Mouse (Mus musculus) intestine, embryonic 15.5 days (tissue): ENCODE measurements around the gene Vsig10. TPM values are rescaled to one million over a fixed set of nuclear protein-coding genes. Genes with fewer than 3 reads are reported as not detected.

ENCODE experiments used
- ATAC-seq: fragments of 200-750 bp; cut with Nextera tagmentation; 2 replicates; pipeline ENCODE4 v1.8.0; 2017; ENCODE audit warnings: moderate TSS enrichment, moderate library complexity
- H3K27ac ChIP-seq: fragments of 300-500 bp; sonication (generic); 2 replicates; pipeline ENCODE4 v1.5.1; 2015; ENCODE audit warnings: mild to moderate bottlenecking, inconsistent platforms
- H3K27me3 ChIP-seq: fragments of 300-500 bp; sonication (generic); replicated peaks from 2 replicates; pipeline ENCODE4 v1.6.1; 2015; ENCODE audit warnings: inconsistent platforms
- H3K36me3 ChIP-seq: fragments of 300-500 bp; sonication (generic); 2 replicates; pipeline ENCODE4 v1.6.1; 2015; ENCODE audit warnings: inconsistent platforms
- H3K4me1 ChIP-seq: fragments of 300-500 bp; sonication (generic); replicated peaks from 2 replicates; pipeline ENCODE4 v1.6.1; 2015; ENCODE audit warnings: inconsistent platforms
- H3K4me2 ChIP-seq: fragments of 300-500 bp; sonication (generic); replicated peaks from 2 replicates; pipeline ENCODE4 v1.6.1; 2015; ENCODE audit warnings: mild to moderate bottlenecking, inconsistent platforms
- H3K4me3 ChIP-seq: fragments of 300-500 bp; sonication (generic); replicated peaks from 2 replicates; pipeline ENCODE4 v1.5.1; 2015; ENCODE audit warnings: inconsistent platforms
- H3K9ac ChIP-seq: fragments of 300-500 bp; sonication (generic); 2 replicates; pipeline ENCODE4 v1.6.1; 2015; ENCODE audit warnings: inconsistent platforms
- H3K9me3 ChIP-seq: fragments of 300-500 bp; sonication (generic); 2 replicates; pipeline ENCODE4 v1.6.1; 2016; ENCODE audit warnings: inconsistent platforms
- WGBS: fragments of 180-500 bp; shearing (Covaris S2); methylation state at CpG from one replicate; pipeline ENCODE4 v1.1.7; 2015; 5-methylcytosine and 5-hydroxymethylcytosine counted together
- polyA plus RNA-seq: library from polyadenylated mRNA; unstranded; fragments of >200 nt; fragmentation: Nextera tagmentation; extraction: Ambion mirVana; gene quantifications from 2 replicates; pipeline ENCODE4 v1.2.1, GENCODE M21; 2015

Gene Vsig10
- polyA plus RNA-seq, 1 experiment from 2014 or later = 14.1 TPM

DNA sequence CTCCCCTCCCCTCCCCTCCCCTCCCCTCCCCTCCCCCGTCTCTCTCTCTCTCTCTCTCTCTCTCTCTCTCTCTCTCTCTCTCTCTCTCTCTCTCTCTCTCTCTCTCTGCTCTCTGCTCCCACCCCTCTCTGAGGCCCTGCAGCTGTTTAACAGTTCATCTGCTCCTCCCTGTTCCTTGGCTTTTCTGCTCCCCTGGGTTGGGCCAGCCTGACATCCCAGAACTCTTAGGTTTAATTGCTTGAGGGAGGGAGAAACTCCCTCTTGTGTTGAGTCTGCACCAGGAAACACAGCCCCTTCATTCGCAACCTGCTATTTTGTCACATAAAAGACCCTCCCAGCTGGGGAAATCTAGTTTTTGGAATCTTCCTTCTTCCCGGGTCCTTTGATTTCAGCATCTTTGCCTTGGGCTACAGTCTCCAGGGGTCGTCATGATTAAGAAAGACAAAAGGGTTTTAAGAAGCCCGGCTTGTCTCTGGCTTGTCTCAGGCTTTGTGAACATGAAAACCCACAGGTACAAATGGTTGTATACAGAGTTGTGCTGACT is 79.2 kb downstream of the Vsig10 start:
- 35% methylated on average over 4 of the region's 5 CpGs for WGBS
- no peak for ATAC-seq
- no peak overlapping the region for H3K27ac ChIP-seq

DNA sequence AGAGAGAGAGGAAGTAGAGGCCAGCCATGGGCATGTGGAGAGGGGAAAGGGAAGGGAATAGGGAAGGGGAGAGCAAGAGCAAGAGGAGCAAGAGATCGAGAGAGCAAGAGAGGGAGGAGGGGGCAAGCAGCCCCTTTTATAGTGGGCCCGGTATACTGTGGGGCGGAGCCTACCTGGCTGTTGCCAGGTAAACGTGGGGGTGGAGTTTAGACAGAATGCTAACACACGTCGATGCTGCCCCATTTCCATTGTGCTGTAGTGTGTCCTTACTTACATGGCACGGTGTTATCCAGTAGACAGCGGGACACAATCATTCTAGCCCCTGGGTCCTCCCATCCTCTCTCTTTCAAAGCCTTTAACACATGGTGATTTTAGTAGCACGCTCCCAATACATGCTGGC is 80.4 kb downstream of the Vsig10 start:
- 69% methylated on average over 9 of the region's 9 CpGs for WGBS
- no peaks in the 10 kb centered on the region for H3K27me3 ChIP-seq
- ATAC-seq = no peak

More for the DNA sequence above, 79.2 kb downstream of the Vsig10 start:
- Histone ChIP-seq H3K4me2 (no peak overlapping the region), H3K36me3 (no peaks in the 10 kb centered on the region), H3K27me3 (no peaks in the 10 kb centered on the region), H3K4me1 (0 out of 2 replicates have a peak, but pooled peaks cover 3% of the 10 kb centered on the region), H3K9ac (no peak overlapping the region), H3K9me3 (no peaks in the 10 kb centered on the region), H3K4me3 (no peak overlapping the region)

GRCm38 (mm10) chr5:117403609-117404008 is 84.7 kb downstream of the Vsig10 start:
- H3K27me3 ChIP-seq = no peaks in the 10 kb centered on the region
- no peaks in the 10 kb centered on the region for H3K9me3 ChIP-seq
- H3K4me2 ChIP-seq = no peak overlapping the region
- no peaks in the 10 kb centered on the region for H3K36me3 ChIP-seq
- no peak for ATAC-seq
- H3K27ac ChIP-seq = no peak overlapping the region
- no peak overlapping the region for H3K4me3 ChIP-seq
- H3K4me1 ChIP-seq = no peaks in the 10 kb centered on the region
- 80% methylated on average over 7 of the region's 8 CpGs for WGBS
- no peak overlapping the region for H3K9ac ChIP-seq

More for the DNA sequence above, 80.4 kb downstream of the Vsig10 start:
- H3K36me3 ChIP-seq = no peaks in the 10 kb centered on the region
- no peaks in the 10 kb centered on the region for H3K9me3 ChIP-seq
- H3K27ac ChIP-seq = no peak overlapping the region
- H3K4me1 ChIP-seq = 0 out of 2 replicates have a peak, but pooled peaks cover 3% of the 10 kb centered on the region
- no peak overlapping the region for H3K9ac ChIP-seq
- no peak overlapping the region for H3K4me3 ChIP-seq
- no peak overlapping the region for H3K4me2 ChIP-seq

Other genes starting within 250 kb of the Vsig10 start
- gene Suds3, start 203.0 kb upstream of the Vsig10 start, polyA plus RNA-seq = 72.7 and 73.7 TPM in 2 replicates
- gene Taok3, start 199.0 kb upstream of the Vsig10 start, polyA plus RNA-seq = 44.9 and 45.0 TPM in 2 replicates
- 659 and 723 TPM in 2 replicates for gene Pebp1, start 31.5 kb upstream of the Vsig10 start, polyA plus RNA-seq
- 82.6 and 94.5 TPM in 2 replicates for gene Wsb2, start 38.2 kb downstream of the Vsig10 start, polyA plus RNA-seq
- gene Rfc5, start 70.0 kb downstream of the Vsig10 start, polyA plus RNA-seq = 95.5 and 104 TPM in 2 replicates
- gene Ksr2, start 94.9 kb downstream of the Vsig10 start, polyA plus RNA-seq = 0.44 and 0.46 TPM in 2 replicates